Mouse (Mus musculus) spleen, adult 2 months (tissue): ENCODE data around the gene Slc13a4. TPM values are rescaled to one million over a fixed set of nuclear protein-coding genes. Genes with fewer than 3 reads are reported as not detected.

Experiments used
- DNase-seq, 2 experiments: peaks; one replicate each; pipeline versions ENCODE4 v3.0.0 to v3.0.0-alpha.2; 2012 to 2021; ENCODE audit warnings: low spot score in 2 of 2, low read depth in 1 of 2
- H3K27ac ChIP-seq: fragments of 200-500 bp; 2 replicates; pipeline ENCODE4 v1.5.1; 2012; ENCODE audit warnings: low read length, inconsistent platforms; ENCODE audit not compliant: insufficient read depth
- H3K27me3 ChIP-seq: fragments of 200-500 bp; 2 replicates; pipeline ENCODE4 v1.6.1; 2012; ENCODE audit warnings: mild to moderate bottlenecking, moderate library complexity, low read length, inconsistent platforms; ENCODE audit not compliant: control insufficient read depth, insufficient read depth
- H3K36me3 ChIP-seq: fragments of 200-500 bp; 2 replicates; pipeline ENCODE4 v1.6.1; 2012; ENCODE audit warnings: mild to moderate bottlenecking, low read length, inconsistent platforms; ENCODE audit not compliant: control insufficient read depth, insufficient read depth
- H3K4me1 ChIP-seq: fragments of 200-500 bp; 2 replicates; pipeline ENCODE4 v1.6.1; 2011; ENCODE audit warnings: inconsistent platforms; ENCODE audit not compliant: control insufficient read depth, insufficient read depth, insufficient read length
- H3K4me3 ChIP-seq: fragments of 200-500 bp; 2 replicates; pipeline ENCODE4 v1.5.1; 2011; ENCODE audit warnings: mild to moderate bottlenecking, inconsistent platforms; ENCODE audit not compliant: insufficient read depth, insufficient read length; ENCODE audit errors: extremely low read depth
- CTCF ChIP-seq: fragments of 200-500 bp; IDR thresholded peaks from 2 replicates; pipeline ENCODE4 v1.5.1; 2011; ENCODE audit warnings: mild to moderate bottlenecking, inconsistent platforms; ENCODE audit not compliant: insufficient read depth, insufficient read length, insufficient replicate concordance; ENCODE audit errors: extremely low read depth
- POLR2A ChIP-seq: fragments of 200-500 bp; IDR thresholded peaks from 2 replicates; pipeline ENCODE4 v1.6.1; 2011; ENCODE audit warnings: low read depth, low read length, inconsistent platforms
- WGBS: fragments of 180-500 bp; shearing (Covaris S2); methylation state at CpG from one replicate; pipeline ENCODE4 v1.1.7; 2018; 5-methylcytosine and 5-hydroxymethylcytosine counted together
- polyA plus RNA-seq: library from polyadenylated mRNA; depleted of rRNA; stranded (reverse); fragments of >200 nt; gene quantifications from 2 replicates; pipeline ENCODE4 v1.2.3, GENCODE M21; 2012; rRNA removed

Slc13a4 gene
- polyA plus RNA-seq, 1 experiment, result 0.02 TPM

DNA sequence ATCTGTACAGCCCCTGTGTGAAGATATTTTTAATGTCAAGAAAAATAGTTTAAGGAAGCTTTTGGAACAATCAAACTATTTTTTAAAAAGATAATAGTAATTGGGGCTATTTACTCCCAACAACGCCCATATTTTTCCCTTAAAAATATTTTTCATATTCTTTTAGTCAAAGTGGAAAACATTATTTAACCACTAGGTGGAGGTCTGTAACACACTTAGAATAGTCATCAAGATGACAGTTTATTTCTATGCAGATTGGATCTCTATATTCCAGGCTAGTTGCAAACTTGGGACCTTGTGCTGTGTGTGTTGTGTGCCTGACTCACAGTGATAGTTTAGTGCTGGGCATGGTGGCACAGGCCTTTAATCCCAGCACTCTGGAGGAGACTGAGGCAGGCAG, 78.5 kb downstream of the Slc13a4 start:
- Histone ChIP-seq H3K27me3 (no peaks in the 10 kb centered on the region), H3K27ac (no peak overlapping the region), H3K4me3 (no peak overlapping the region), H3K36me3 (peaks cover 22% of the 10 kb centered on the region), H3K4me1 (no peaks in the 10 kb centered on the region)
- TF ChIP-seq CTCF (no peak), POLR2A (no peak)
- DNase-seq, result no peak
- WGBS, result 88% methylated on average over 1 of the region's 1 CpGs

DNA sequence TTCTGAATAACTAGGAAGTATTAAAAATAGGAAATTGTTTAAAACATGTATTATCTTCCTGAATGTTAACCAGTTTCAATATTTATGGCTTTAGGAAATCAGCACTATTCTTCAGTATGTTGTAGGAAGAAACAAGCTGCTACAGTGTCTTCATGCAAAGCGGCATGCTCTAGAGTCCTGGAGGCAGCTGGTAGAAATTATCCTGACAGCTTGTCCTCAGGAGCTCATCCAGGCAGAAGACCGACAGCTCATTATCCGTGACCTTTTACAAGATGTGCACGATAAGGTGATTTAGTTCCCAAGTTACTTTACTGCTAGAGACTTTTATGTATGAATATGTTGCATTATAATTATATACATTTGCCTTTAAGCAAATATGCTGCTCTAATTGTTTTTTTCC, 82.2 kb downstream of the Slc13a4 start:
- H3K27ac ChIP-seq, result no peak overlapping the region
- TF ChIP-seq POLR2A (no peak), CTCF (no peak)
- no peak overlapping the region for H3K4me3 ChIP-seq
- H3K4me1 ChIP-seq, result no peaks in the 10 kb centered on the region
- H3K27me3 ChIP-seq, result no peaks in the 10 kb centered on the region
- peaks cover 19% of the 10 kb centered on the region for H3K36me3 ChIP-seq
- DNase-seq, result no peak
- WGBS, result 98% methylated on average over 4 of the region's 4 CpGs

Other genes starting within 250 kb of the Slc13a4 start
- 7.8 and 8.0 TPM in 2 replicates for gene Cnot4, start 174.4 kb downstream of the Slc13a4 start, polyA plus RNA-seq
- gene Nup205, start 130.7 kb downstream of the Slc13a4 start, polyA plus RNA-seq, result 11.8 and 13.2 TPM in 2 replicates
- gene Fam180a, start 18.0 kb upstream of the Slc13a4 start, polyA plus RNA-seq, result 0.20 and 0.28 TPM in 2 replicates
- gene Mtpn, start 231.8 kb upstream of the Slc13a4 start, polyA plus RNA-seq, result 63.4 and 67.1 TPM in 2 replicates